Mouse (Mus musculus): ENCODE measurements around the gene Abhd5. TPM values are rescaled to one million over a fixed set of nuclear protein-coding genes. Genes with fewer than 3 reads are reported as not detected.

Abhd5 gene
- polyA plus RNA-seq, 1 experiment from 2014 or later = 22.4 TPM

DNA sequence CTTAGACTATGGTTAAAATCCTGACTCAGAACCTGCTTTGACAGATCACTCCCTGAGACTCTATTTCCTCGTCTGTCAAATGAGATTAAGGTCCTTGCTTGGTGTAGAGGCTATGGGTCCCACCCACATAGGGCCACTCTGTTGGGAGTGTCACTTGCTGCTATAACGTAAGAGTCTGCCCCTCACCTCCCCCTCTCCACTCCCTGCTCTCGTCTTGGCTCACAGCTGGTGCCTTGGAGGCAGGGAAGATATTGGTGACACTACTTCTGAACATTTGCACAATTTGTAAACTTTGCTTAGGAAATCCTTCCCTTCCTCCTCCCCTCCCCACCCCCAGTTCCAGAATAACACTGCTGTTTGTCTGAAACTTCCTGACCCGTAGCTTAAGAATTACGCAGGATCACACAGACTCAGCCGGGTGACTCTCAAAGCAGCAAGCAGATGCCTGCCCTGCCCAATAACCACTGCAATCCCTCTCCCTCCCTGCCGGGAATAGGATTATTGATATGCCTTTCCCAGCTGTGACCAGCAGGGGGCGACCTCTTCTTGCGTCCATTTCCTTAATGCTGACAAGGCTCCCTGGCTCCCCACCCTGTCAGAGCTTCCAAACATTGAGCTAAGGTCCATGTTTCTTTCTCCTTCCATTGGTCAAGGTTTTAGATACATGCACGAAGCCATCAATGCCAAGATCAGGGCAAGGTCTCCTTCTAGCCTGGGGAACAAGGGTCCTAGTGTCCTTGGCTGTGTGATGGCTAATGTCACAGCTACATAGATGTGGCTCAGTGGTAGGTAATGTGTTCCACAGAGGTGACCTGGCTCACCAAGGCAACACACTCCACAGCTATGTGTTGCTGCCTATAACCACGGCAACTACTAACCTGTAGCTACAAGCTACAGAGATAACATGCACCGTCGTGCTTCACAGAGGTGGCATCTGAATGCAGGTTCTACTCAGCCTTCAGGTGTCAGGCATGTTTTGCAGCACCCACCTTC lies 69.7 kb downstream of the Abhd5 start:
- Histone ChIP-seq H3K4me3 (no peak overlapping the region), H3K27ac (replicated peaks) (no peak overlapping the region), H3K4me2 (no peak overlapping the region), H3K36me3 (no peaks in the 10 kb centered on the region), H3K27me3 (no peaks in the 10 kb centered on the region), H3K4me1 (replicated peaks) (0 out of 2 replicates have a peak, but pooled peaks cover 3% of the 10 kb centered on the region), H3K9me3 (no peaks in the 10 kb centered on the region), H3K9ac (no peak overlapping the region)
- 26% methylated on average over 13 of the region's 13 CpGs for WGBS
- ATAC-seq (ENCODE audit: low FRiP score, low read depth) = peak; percentile 77

DNA sequence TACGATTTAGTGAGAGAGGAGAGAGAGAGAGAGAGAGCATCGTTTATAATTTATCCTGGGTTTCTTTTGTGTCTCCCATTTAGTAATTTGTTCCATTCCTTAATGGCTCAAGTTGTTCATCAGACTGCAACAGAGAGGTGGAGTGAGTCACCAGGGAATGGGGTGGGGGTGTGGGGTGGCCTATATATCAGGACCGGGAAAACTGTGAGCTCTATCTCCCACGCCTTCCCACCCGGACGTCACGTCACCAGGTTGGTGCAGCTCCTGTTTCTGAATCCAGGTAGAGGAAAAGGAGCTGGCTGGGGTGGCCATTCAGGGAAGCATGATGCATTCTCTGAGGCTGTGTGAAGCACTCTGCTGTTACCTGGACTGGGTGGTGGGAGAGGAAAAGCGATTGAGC lies 70.5 kb downstream of the Abhd5 start:
- 89% methylated on average over 8 of the region's 8 CpGs for WGBS
- H3K4me3 ChIP-seq = no peak overlapping the region
- H3K27me3 ChIP-seq = no peaks in the 10 kb centered on the region
- no peak overlapping the region for H3K9ac ChIP-seq
- H3K4me2 ChIP-seq = no peak overlapping the region
- H3K27ac ChIP-seq (replicated peaks) = no peak overlapping the region
- 0 out of 2 replicates have a peak, but pooled peaks cover 3% of the 10 kb centered on the region for H3K4me1 ChIP-seq (replicated peaks)
- H3K9me3 ChIP-seq = no peaks in the 10 kb centered on the region
- no peaks in the 10 kb centered on the region for H3K36me3 ChIP-seq
- no peak for ATAC-seq (ENCODE audit: low FRiP score, low read depth)

DNA sequence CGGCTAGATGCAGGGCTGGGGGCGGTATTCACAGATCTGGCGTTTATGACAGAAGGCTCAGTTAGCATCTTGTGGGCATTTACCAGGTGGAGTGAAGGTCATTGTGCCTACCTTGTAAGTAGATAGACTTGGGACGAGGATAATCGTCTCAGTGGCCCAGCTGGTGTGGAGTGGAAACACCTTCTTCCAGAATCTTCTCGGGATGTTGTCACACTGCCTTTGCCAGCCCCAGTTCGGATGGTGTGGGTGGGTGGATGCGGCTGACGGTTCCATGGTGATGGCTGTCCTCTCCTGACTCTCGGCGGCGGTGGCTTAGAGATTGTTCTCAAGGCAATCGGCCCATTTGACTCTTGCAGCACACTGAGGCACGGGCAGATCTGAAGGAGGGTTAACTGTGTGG lies 71.3 kb downstream of the Abhd5 start:
- Histone ChIP-seq H3K4me2 (no peak overlapping the region), H3K36me3 (no peaks in the 10 kb centered on the region), H3K27ac (replicated peaks) (no peak overlapping the region), H3K9me3 (no peaks in the 10 kb centered on the region), H3K4me3 (no peak overlapping the region), H3K27me3 (no peaks in the 10 kb centered on the region), H3K4me1 (replicated peaks) (0 out of 2 replicates have a peak, but pooled peaks cover 3% of the 10 kb centered on the region), H3K9ac (no peak overlapping the region)
- no peak for ATAC-seq (ENCODE audit: low FRiP score, low read depth)
- WGBS = 92% methylated on average over 14 of the region's 14 CpGs

GRCm38 (mm10) chr9:122423146-122423545 lies 71.7 kb downstream of the Abhd5 start:
- H3K9me3 ChIP-seq = no peaks in the 10 kb centered on the region
- ATAC-seq (ENCODE audit: low FRiP score, low read depth) = no peak

GRCm38 (mm10) chr9:122424941-122425608 lies 73.7 kb downstream of the Abhd5 start:
- H3K27ac ChIP-seq (replicated peaks) = no peak overlapping the region
- no peak overlapping the region for H3K4me3 ChIP-seq
- ATAC-seq (ENCODE audit: low FRiP score, low read depth) = no peak
- no peak overlapping the region for H3K4me2 ChIP-seq
- H3K4me1 ChIP-seq (replicated peaks) = 0 out of 2 replicates have a peak, but pooled peaks cover 3% of the 10 kb centered on the region
- H3K27me3 ChIP-seq = no peaks in the 10 kb centered on the region
- H3K36me3 ChIP-seq = no peaks in the 10 kb centered on the region
- H3K9me3 ChIP-seq = no peaks in the 10 kb centered on the region
- WGBS = 45% methylated on average over 14 of the region's 14 CpGs
- no peak overlapping the region for H3K9ac ChIP-seq

More at GRCm38 (mm10) chr9:122423146-122423545, 71.7 kb downstream of the Abhd5 start:
- 61% methylated on average over 6 of the region's 6 CpGs for WGBS
- Histone ChIP-seq H3K27ac (replicated peaks) (no peak overlapping the region), H3K27me3 (no peaks in the 10 kb centered on the region), H3K4me1 (replicated peaks) (0 out of 2 replicates have a peak, but pooled peaks cover 3% of the 10 kb centered on the region), H3K4me2 (no peak overlapping the region), H3K4me3 (no peak overlapping the region), H3K9ac (no peak overlapping the region), H3K36me3 (no peaks in the 10 kb centered on the region)

GRCm38 (mm10) chr9:122429058-122429649 lies 77.7 kb downstream of the Abhd5 start:
- Histone ChIP-seq H3K9me3 (no peaks in the 10 kb centered on the region), H3K4me1 (replicated peaks) (no peaks in the 10 kb centered on the region), H3K27me3 (no peaks in the 10 kb centered on the region), H3K4me3 (no peak overlapping the region), H3K9ac (no peak overlapping the region), H3K4me2 (no peak overlapping the region), H3K27ac (replicated peaks) (no peak overlapping the region), H3K36me3 (no peaks in the 10 kb centered on the region)
- no peak; the same call in 1 of the 2 replicates for ATAC-seq (ENCODE audit: low FRiP score, low read depth)
- WGBS = 81% methylated on average over 12 of the region's 12 CpGs

DNA sequence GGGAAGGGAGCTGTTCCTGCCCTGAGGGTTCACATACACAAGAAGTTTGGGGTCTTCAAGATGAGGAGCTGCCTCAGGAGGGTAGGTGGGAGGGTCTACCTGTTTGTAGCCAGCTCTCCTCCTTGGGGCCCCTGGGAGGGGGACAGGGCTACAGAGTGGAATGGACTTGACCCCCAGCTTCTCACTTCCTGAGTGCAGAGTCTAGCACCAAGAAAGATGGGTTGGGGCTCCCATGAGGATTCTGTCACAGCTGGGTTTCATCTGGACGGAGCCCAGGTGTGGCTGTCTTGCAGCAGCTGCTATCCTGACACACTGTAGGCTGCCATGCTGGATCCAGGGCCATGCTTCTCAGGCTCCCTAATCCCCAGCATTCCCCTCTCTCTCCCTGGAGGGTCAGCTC lies 78.3 kb downstream of the Abhd5 start:
- 100% methylated on average over 1 of the region's 1 CpGs for WGBS
- Histone ChIP-seq H3K9me3 (no peaks in the 10 kb centered on the region), H3K4me2 (no peak overlapping the region), H3K9ac (no peak overlapping the region), H3K27me3 (no peaks in the 10 kb centered on the region), H3K36me3 (no peaks in the 10 kb centered on the region), H3K4me3 (no peak overlapping the region), H3K4me1 (replicated peaks) (no peaks in the 10 kb centered on the region), H3K27ac (replicated peaks) (no peak overlapping the region)
- ATAC-seq (ENCODE audit: low FRiP score, low read depth) = no peak

Other genes starting within 250 kb of the Abhd5 start
- gene Snrk, start 234.3 kb upstream of the Abhd5 start, polyA plus RNA-seq (2015; fragmentation: Nextera tagmentation; extraction: Ambion mirVana) = 71.9 and 80.2 TPM in 2 replicates
- gene Ano10, start 57.2 kb upstream of the Abhd5 start, polyA plus RNA-seq (2015; fragmentation: Nextera tagmentation; extraction: Ambion mirVana) = 40.0 and 40.5 TPM in 2 replicates

All from hindbrain, embryonic 15.5 days (tissue).